Mouse (Mus musculus) heart, embryonic 16.5 days (tissue): Measurements from ENCODE around the gene Tmem107. TPM values are rescaled to one million over a fixed set of nuclear protein-coding genes. Genes with fewer than 3 reads are reported as not detected.

Experiments used
- ATAC-seq: fragments of 200-750 bp; cut with Nextera tagmentation; replicated peaks from 2 replicates; pipeline ENCODE4 v1.8.0; 2017; ENCODE audit warnings: moderate number of reproducible peaks; ENCODE audit not compliant: insufficient read depth, low FRiP score; ENCODE audit errors: extremely low read depth
- H3K27ac ChIP-seq: fragments of 300-500 bp; sonication (generic); 2 replicates; pipeline ENCODE4 v1.5.1; 2014; ENCODE audit warnings: mild to moderate bottlenecking, low read length, control low read depth, moderate library complexity
- H3K27me3 ChIP-seq: fragments of 300-500 bp; sonication (generic); 2 replicates; pipeline ENCODE4 v1.6.1; 2014; ENCODE audit warnings: low read length, mixed read lengths; ENCODE audit not compliant: control insufficient read depth, insufficient read depth
- H3K36me3 ChIP-seq: fragments of 300-500 bp; sonication (generic); 2 replicates; pipeline ENCODE4 v1.6.1; 2014; ENCODE audit not compliant: control insufficient read depth, insufficient read depth
- H3K4me1 ChIP-seq: fragments of 300-500 bp; sonication (generic); 2 replicates; pipeline ENCODE4 v1.6.1; 2014; ENCODE audit warnings: low read length, mixed read lengths; ENCODE audit not compliant: control insufficient read depth, insufficient read depth
- H3K4me2 ChIP-seq: fragments of 300-500 bp; sonication (generic); 2 replicates; pipeline ENCODE4 v1.6.1; 2014; ENCODE audit warnings: low read depth, mild to moderate bottlenecking, control low read depth, low read length
- H3K4me3 ChIP-seq: fragments of 300-500 bp; sonication (generic); 2 replicates; pipeline ENCODE4 v1.5.1; 2014; ENCODE audit warnings: mild to moderate bottlenecking, control low read depth, low read length
- H3K9ac ChIP-seq: fragments of 300-500 bp; sonication (generic); 2 replicates; pipeline ENCODE4 v1.6.1; 2014; ENCODE audit warnings: low read length, control low read depth
- H3K9me3 ChIP-seq: fragments of 300-500 bp; sonication (generic); replicated peaks from 2 replicates; pipeline ENCODE4 v1.6.1; 2016; ENCODE audit warnings: low read length; ENCODE audit not compliant: control insufficient read depth
- WGBS: fragments of 180-500 bp; shearing (Covaris S2); extraction: QIAGEN DNeasy Blood & Tissue Kit; methylation state at CpG from one replicate; pipeline ENCODE4 v1.1.7; 2014; 5-methylcytosine and 5-hydroxymethylcytosine counted together
- polyA plus RNA-seq: library from polyadenylated mRNA; unstranded; fragments of >200 nt; fragmentation: Nextera tagmentation; extraction: Ambion mirVana; gene quantifications from 2 replicates; pipeline ENCODE4 v1.2.1, GENCODE M21; 2015

Tmem107 gene
- 43.3 and 46.5 TPM in 2 replicates for polyA plus RNA-seq

- Histone ChIP-seq H3K4me3 (peak within 1 kb of the TSS; percentile 80), H3K9me3 (no peaks in the 10 kb centered on the region), H3K27ac (peak within 1 kb of the TSS; percentile 96), H3K4me1 (peaks cover 42% of the 10 kb centered on the region), H3K9ac (peak within 1 kb of the TSS; percentile 92), H3K27me3 (no peaks in the 10 kb centered on the region), H3K36me3 (no peaks in the 10 kb centered on the region), H3K4me2 (peak within 1 kb of the TSS; percentile 63)
- ATAC-seq, result peak; percentile 84
- WGBS, result under 1% methylated on average over 47 of the region's 47 CpGs
Observed at GRCm38 (mm10) chr11:69070590-69071222, at the start of gene Tmem107. TSS of gene Tmem107 (plus strand) at chr11:69070806.

- Histone ChIP-seq H3K4me2 (no peak overlapping the region), H3K27me3 (no peaks in the 10 kb centered on the region), H3K4me3 (no peak overlapping the region), H3K4me1 (no peaks in the 10 kb centered on the region), H3K36me3 (peaks cover 83% of the 10 kb centered on the region), H3K27ac (no peak overlapping the region), H3K9ac (no peak overlapping the region), H3K9me3 (no peaks in the 10 kb centered on the region)
- no peak for ATAC-seq
- WGBS, result 88% methylated on average over 3 of the region's 3 CpGs
Observed at GRCm38 (mm10) chr11:69026562-69026961, 44.0 kb upstream of the Tmem107 start.

DNA sequence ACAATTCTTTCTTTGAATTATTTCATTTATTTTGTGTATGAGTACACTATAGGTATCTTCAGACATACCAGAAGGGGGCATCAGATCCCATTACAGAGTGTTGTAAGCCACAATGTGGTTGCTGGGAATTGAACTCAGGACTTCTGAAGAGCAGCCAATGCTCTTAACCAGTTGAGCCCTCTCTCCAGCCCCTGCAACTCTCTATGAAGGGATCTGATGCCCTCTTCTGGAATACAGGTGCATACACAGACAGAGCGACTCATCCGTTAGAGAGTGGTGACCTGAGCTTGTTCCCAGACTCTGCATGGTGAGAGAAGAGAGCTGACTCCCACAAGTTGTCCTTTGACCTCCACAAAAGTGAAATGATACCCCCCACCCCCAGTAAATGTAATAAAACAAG lies 41.8 kb upstream of the Tmem107 start:
- no peak overlapping the region for H3K4me2 ChIP-seq
- peaks cover 72% of the 10 kb centered on the region for H3K36me3 ChIP-seq
- H3K9me3 ChIP-seq, result no peaks in the 10 kb centered on the region
- H3K4me3 ChIP-seq, result no peak overlapping the region
- WGBS, result 64% methylated on average over 2 of the region's 2 CpGs
- no peak for ATAC-seq
- H3K9ac ChIP-seq, result no peak overlapping the region
- no peaks in the 10 kb centered on the region for H3K27me3 ChIP-seq
- no peak overlapping the region for H3K27ac ChIP-seq
- no peaks in the 10 kb centered on the region for H3K4me1 ChIP-seq

DNA sequence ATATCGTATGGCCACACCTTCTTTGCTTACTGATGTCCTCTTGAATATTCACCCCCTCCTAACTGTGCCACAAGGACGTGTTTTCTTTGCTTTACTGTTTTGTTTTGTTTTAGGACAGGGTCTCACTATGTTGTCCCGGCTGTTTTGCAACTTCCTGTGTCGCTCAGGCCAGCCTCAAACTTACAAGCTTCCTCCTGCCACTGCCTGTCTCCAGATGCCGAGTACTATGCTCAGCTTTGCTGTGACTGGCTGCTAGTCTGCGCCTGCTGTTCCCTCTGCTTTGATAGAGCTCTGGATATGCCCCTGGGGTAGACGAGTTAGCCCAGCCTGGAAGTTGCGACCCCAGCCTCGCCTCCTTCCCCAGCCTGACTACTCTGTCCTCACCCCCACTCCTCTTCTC lies 37.1 kb upstream of the Tmem107 start:
- H3K9ac ChIP-seq, result no peak overlapping the region
- no peak overlapping the region for H3K4me2 ChIP-seq
- H3K36me3 ChIP-seq, result peaks cover 41% of the 10 kb centered on the region
- H3K9me3 ChIP-seq, result no peaks in the 10 kb centered on the region
- no peaks in the 10 kb centered on the region for H3K27me3 ChIP-seq
- H3K4me3 ChIP-seq, result no peak overlapping the region
- H3K4me1 ChIP-seq, result peaks cover 8% of the 10 kb centered on the region
- WGBS, result 73% methylated on average over 9 of the region's 9 CpGs
- no peak for ATAC-seq
- no peak overlapping the region for H3K27ac ChIP-seq

DNA sequence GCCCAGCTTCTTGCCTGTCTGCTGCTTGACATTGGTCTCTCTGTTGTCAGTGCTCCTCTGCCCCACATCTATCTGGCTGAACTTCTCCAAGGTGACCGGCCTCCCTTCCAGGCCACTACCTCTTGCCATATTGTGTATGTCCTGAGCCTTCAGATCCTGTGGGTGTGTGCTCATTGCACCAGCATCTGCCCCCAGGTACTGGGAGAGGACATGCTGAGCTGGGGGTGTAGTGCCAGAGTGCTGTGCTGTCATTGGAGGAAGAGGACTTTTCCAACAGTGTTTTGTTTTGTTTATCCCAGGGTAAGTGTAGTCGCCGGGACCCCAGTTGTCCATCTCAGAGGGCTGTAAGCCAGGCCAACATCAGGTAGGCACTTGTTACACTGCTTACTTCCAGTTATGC lies 36.0 kb upstream of the Tmem107 start:
- Histone ChIP-seq H3K4me3 (no peak overlapping the region), H3K27me3 (no peaks in the 10 kb centered on the region), H3K4me2 (no peak overlapping the region), H3K4me1 (peaks cover 18% of the 10 kb centered on the region), H3K9me3 (no peaks in the 10 kb centered on the region), H3K36me3 (peaks cover 33% of the 10 kb centered on the region), H3K9ac (no peak overlapping the region), H3K27ac (no peak overlapping the region)
- ATAC-seq, result no peak
- 85% methylated on average over 3 of the region's 3 CpGs for WGBS

- Histone ChIP-seq H3K4me3 (no peak overlapping the region), H3K27me3 (no peaks in the 10 kb centered on the region), H3K36me3 (peaks cover 28% of the 10 kb centered on the region), H3K4me1 (peaks cover 18% of the 10 kb centered on the region), H3K4me2 (peak overlapping the region; percentile 24; the same call in 1 of the 2 replicates), H3K9me3 (no peaks in the 10 kb centered on the region), H3K27ac (peak overlapping the region; percentile 59), H3K9ac (no peak overlapping the region)
- ATAC-seq, result no peak
- 81% methylated on average over 9 of the region's 9 CpGs for WGBS
Observed at GRCm38 (mm10) chr11:69035411-69035810, 35.2 kb upstream of the Tmem107 start.

GRCm38 (mm10) chr11:69035849-69036248 lies 34.8 kb upstream of the Tmem107 start:
- Histone ChIP-seq H3K4me3 (peak overlapping the region; percentile 17; the same call in 1 of the 2 replicates), H3K27ac (peak overlapping the region; percentile 59), H3K9me3 (no peaks in the 10 kb centered on the region), H3K4me1 (peaks cover 18% of the 10 kb centered on the region), H3K27me3 (no peaks in the 10 kb centered on the region), H3K36me3 (peaks cover 26% of the 10 kb centered on the region), H3K4me2 (peak overlapping the region; percentile 54), H3K9ac (no peak overlapping the region)
- no peak; the same call in 1 of the 2 replicates for ATAC-seq
- 8% methylated on average over 8 of the region's 8 CpGs for WGBS

- no peak for ATAC-seq
- H3K4me2 ChIP-seq, result peak overlapping the region; percentile 72
- 8% methylated on average over 20 of the region's 20 CpGs for WGBS
- no peaks in the 10 kb centered on the region for H3K9me3 ChIP-seq
- peak overlapping the region; percentile 80 for H3K9ac ChIP-seq
- H3K36me3 ChIP-seq, result peaks cover 18% of the 10 kb centered on the region
- H3K27me3 ChIP-seq, result no peaks in the 10 kb centered on the region
- peak overlapping the region; percentile 77 for H3K27ac ChIP-seq
- H3K4me3 ChIP-seq, result peak overlapping the region; percentile 79
- H3K4me1 ChIP-seq, result peaks cover 18% of the 10 kb centered on the region
Observed at GRCm38 (mm10) chr11:69036486-69037230, 33.9 kb upstream of the Tmem107 start.
